Mouse (Mus musculus): ENCODE measurements around the gene Gm11444.

DNA sequence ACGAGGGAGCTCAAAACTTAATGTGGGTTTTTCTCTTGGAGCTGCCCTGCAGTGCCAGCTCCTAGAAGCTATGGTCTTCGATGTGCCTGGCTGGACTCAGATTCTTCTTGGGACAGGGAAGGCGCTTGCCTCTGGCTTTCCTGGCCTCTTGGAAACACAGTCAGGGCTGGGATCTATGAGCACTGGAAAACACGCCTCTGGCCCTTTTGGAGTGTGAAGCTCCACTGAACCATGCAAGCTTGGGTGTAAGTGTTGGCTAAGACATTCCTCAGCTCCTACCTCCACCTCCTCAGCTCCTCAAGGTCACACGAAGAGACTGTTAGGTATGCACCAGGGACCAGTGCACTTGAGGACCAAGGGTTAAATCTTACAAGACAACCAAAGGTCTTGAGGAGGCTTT is 5.2 kb downstream of the Gm11444 start:
- TF ChIP-seq CTCF (IDR thresholded peaks at IDR 0.05; ENCODE audit: low read depth, low read length) (no peak), POLR2A (IDR thresholded peaks at IDR 0.05; ENCODE audit: extremely low read depth, insufficient read depth, low read length) (no peak)

Data from liver, adult 2 months (tissue).